Mouse (Mus musculus) cerebellum, adult 9-11 months (tissue): Measurements from ENCODE around the gene Gm20792.
"Not testable (repeated sequence)": the region's sequence is repeated elsewhere in the genome, so short reads cannot be mapped to it uniquely, and the experiment has no call there.

Experiments used
- DNase-seq: peaks from one replicate; pipeline ENCODE4 v3.0.0; 2022

Gm20792 gene

DNA sequence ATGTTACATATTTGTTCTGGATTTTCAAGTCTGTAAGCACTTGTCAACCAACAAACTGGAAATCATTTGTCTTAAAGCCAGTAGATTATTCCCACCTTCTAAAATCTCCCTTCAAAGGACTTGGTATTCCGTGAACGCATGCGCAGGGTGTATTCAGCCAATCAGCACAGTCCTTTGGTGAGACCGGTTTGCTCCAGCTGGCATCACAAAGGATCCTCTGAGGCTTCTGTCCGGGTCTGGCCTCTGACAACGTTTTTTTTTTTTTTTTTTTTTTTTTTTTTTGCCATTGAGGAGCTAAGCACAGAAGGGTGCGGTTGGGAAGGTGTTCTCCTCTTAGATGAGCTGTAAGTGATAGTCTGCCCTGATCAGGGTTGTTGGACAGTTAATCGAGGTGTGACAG is at the start of gene Gm20792:
Gene Gm20792 (plus strand): TSS at position 301 of the 400 bp plus-strand sequence.
- not testable (repeated sequence) for DNase-seq
